Mouse (Mus musculus) layer of hippocampus, adult 9-11 months (tissue): Measurements from ENCODE around the gene Sart3.
"Not testable (repeated sequence)": the region's sequence is repeated elsewhere in the genome, so short reads cannot be mapped to it uniquely, and the experiment has no call there.

Experiments
- DNase-seq: peaks from one replicate; pipeline ENCODE4 v3.0.0; 2022

The Sart3 gene

GRCm38 (mm10) chr5:113790453-113791196 lies 18.3 kb upstream of the Sart3 start:
- DNase-seq: no peak

DNA sequence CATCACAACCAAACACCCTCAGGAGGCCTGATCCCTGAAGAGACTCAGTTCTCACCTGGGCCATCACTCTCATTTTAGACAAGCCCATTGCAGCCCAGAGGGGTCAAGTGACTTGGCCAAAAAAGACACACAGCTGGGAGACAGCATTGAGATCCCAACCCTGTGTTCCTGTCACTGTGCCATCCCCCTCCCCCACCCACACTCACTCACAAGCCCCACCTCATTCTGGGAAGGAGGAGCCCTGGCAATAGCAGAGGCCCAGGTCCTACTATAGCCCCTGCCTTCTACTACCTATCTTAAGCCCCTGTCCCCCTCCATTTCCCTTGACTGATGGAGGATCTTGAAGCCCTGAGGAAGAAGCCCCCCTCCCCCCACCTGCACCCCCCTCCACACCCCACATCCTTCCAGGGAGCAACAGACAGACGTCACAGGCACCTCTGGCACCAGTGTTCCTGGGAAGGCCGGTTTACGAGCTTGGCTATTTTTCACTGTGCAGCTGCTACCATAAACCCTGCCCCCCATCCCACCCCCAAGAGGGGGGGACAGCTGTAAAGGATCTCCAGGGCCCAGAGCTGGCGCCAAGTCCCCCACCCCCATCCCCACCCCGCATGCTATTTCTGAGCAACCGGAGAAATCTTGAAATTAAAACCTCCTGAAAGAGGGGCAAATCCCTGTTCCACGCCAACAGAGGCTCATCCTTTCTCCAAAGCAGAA lies 16.9 kb upstream of the Sart3 start:
- DNase-seq: no peak

DNA sequence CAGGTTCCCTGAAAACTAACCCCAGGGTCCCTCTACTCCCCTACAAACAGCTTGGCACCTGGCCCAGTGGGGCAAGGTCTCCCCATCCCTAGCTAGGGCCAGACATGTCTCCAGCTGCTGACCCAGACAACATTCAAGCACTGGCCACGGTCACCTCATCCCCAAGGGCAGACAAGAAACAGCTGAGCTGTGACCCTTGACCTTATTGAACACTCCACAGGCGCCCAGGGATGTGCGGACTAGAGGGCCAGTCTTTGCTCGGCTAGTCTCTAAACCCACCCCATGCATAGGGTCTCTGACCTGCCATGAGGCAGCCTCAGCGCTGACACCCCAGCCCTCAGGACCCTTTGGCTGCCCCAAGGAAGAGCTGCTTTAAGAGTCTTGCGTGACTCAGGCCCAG lies 16.3 kb upstream of the Sart3 start:
- DNase-seq: no peak

DNA sequence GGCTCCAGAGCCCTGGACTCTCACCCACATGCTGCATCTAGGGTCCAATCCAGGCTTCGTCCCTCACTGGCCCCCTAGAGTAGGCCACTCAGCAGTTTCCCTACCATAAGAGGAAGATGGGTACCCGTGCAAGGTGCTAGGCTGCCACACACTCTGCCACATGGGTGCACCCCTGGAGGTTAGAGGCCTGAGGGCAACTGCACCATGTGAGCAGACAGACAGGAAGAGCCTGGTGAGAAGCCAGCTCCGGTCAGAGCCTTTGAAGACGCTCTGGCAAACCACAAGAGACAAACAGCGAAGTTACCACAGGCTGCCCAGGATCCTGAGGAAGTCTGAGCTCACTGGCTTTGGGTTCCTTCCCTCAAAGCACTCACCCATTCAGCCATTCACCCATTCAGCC lies 14.7 kb upstream of the Sart3 start:
- peak; percentile 88 for DNase-seq

GRCm38 (mm10) chr5:113784104-113784503 lies 11.8 kb upstream of the Sart3 start:
- DNase-seq: not testable (repeated sequence)

DNA sequence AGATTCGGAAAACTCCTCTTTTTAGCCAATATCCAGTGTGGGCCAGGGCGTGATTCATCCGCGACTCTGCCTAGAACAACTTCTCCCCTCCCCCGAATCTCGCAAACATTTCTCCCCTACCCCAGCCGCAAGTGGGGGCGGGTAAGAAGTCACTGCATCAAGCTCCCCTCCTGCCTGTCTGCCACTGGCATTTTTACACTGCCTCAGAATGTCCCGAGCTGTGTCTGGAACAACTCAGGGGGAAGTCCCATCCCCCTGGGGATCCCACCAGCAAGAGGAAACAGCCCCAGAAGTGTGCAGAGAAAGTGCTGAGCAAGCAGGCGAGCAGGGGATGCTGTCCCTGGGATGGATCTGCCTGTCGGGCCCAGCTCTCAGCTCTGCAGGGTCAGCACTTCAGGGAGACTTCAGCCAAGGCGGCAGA lies 11.3 kb upstream of the Sart3 start:
- peak; percentile 89 for DNase-seq

DNA sequence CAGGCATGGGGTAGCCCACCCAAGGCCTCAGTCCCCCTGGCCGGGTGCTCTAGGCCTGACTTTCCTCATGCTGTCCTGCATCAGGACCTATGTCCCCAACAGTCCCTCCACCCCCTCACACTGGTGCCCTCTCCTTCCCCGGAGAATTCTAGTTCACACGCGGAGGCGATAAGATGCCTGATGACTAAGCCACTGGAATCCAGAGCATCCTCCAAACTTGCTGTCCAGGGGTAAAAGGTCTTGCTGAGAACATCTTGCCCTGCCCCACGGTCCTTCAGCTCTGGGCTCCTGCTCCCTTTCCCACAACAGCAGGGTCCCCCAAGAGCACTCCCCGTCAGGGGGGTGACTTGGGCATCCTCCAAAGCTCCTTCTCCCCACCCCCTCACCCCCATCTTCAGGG lies 10.3 kb upstream of the Sart3 start:
- DNase-seq: no peak

- no peak for DNase-seq
Measured at GRCm38 (mm10) chr5:113781875-113782274, 9.6 kb upstream of the Sart3 start.

- no peak for DNase-seq
Measured at GRCm38 (mm10) chr5:113781254-113781653, 8.9 kb upstream of the Sart3 start.

- peak; percentile 54 for DNase-seq
Measured at GRCm38 (mm10) chr5:113780763-113781162, 8.5 kb upstream of the Sart3 start.

DNA sequence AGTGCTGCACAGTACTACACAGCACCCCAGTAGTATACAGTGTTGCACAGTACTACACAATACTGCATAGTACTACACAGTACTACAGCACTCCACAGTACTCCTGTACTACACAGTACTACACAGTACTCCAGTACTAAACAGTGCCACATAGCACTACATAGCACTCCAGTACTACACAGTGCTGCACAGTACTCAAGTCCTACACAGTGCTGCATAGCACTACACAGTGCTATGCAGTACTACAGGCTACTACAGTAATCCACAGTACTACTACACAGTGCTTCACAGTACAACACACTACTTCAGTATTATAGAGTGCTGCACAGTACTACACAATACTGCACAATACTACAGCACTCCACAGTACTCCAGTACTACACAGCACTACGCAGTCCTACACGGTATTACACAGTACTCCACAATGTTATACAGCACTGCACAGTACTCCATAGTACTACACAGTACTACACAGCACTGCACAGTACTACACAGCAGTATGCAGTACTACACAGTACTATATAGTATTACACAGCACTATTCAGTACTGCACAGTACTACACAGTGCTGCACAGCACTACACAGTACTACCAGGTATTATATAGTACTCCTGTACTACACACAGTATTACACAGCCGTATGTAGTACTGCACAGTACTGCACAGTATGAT lies 7.9 kb upstream of the Sart3 start:
- DNase-seq: no peak

- DNase-seq: no peak
Measured at GRCm38 (mm10) chr5:113779569-113779968, 7.3 kb upstream of the Sart3 start.

GRCm38 (mm10) chr5:113777728-113778127 lies 5.4 kb upstream of the Sart3 start:
- DNase-seq: peak; percentile 29

- DNase-seq: peak; percentile 79
Measured at GRCm38 (mm10) chr5:113776896-113777226, 4.6 kb upstream of the Sart3 start.

DNA sequence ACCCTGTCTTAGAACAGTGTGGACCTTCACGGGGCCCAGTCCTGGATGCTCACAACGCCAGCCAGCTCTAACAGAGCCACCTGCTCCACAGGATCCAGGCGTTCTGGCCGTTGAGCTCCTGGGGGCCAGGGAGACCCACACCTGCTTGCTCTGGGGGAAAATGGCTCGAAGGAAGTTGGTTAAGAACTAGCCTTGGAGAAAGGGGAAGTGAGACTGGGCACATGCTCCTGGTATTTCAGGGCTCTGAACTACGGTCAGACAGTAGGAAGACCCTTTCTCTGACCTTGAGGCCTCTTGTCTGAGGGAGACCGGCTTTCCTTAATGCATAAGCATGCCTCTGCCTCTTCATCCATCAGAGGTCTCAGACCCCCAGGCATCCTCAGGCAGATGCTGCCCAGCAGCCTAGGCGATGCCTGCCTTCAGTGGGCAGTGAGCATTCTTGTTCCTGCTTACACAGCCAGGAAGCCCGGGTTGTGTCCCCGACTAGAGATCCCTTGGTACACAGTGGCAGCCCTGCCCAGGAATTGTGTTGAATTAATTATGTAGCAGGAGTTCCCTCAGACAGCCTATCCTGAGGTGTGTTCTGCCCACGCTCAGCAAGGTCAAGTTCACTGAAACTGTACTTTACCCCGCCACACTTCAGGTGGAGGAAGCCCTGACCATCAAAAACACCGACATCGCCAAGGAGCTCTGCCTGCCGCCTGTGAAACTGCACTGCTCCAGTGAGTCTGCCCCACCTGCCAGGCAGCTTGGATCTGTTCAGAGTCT lies 4.0 kb upstream of the Sart3 start:
- DNase-seq: peak; percentile 56

- DNase-seq: no peak
Measured at GRCm38 (mm10) chr5:113775585-113775984, 3.3 kb upstream of the Sart3 start.

DNA sequence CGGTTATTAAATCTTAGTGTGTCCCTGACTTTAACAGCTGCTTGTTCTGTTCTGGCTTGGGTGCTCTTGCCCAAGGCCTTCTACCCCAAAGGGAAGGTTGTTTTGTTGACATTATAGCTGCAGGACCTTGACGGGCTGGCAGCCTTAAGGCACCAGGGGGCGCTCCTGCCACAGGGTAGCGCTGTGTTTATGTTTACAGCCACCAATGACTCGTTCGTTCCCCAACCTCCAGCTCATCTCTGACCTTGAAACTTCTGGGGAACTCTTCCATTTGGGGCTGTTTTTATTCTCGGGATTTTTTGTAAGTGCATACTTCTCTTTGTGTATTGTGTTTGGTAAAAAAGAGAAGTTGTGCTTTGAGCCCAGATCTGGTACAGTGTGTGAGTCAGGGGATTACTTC lies 1.4 kb upstream of the Sart3 start:
- peak; percentile 81 for DNase-seq

GRCm38 (mm10) chr5:113772905-113773519 lies 702 bp upstream of the Sart3 start:
- no peak for DNase-seq

DNA sequence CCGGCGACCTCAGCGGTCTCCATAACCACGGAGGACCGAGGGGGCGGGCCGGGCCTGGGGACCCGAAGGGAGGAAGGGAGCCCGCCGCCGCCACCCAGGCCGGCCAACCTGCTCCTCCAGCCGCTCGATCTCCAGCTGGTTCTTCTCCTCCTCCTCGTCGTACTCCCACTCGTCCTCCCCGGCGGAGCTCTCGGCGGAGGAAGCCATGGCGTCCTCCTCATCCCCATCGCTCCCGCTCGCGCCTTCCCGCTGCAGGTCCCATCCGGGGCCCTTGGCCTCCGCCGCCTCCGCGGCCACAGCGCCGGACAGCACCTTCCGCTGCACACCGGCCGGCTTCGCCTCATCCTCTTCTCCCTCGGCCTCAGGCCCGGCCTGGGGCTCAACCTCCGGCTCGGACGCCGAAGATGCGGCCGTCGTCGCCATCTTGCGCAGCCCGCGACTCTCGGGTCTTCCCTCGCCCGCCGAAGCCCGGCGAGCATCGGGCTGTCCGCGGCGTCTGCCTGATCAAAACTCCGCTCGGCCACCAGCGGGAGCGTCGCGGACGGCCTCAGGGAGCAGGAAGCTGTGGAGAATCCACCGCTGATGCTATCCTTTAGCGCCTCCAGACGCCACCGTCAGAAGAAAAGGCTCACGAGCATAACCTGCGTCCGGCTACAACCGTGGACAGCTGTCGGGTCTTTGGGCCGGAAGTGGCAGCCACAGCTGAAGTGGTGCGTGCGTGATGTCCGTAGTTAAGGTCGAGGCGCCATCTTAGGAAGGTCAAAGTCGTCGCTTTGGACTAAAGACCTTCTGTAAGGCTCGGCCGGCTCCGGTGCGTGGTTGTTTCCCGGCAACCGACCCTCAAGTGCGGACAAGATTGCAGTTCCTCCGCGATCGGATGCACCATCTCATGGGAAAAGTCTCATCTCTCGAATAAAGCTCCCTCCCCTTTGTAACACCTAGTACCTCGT lies 822 bp downstream of the Sart3 start:
- DNase-seq: peak; percentile 92

DNA sequence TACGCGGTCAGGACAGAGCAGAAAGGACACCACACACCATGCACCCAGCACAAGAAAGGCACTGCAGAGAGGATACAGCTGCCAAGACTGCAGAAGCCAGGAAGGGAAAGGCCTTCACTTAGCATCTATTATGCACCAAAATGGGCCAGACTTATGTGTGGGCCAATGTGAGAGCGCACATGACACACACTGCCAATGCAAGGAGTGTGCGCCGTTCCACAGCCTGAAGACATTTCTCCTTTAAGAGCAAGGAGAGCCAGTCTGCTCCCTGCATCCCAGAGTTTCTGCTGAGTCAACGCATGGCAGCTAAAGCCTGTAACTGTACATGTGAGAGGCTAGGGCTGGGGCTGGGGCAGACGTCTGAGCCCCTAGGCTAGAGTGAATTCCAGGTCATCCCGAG lies 3.5 kb downstream of the Sart3 start:
- no peak for DNase-seq
